Mouse (Mus musculus): ENCODE measurements around the gene Ric8a. TPM values are rescaled to one million over a fixed set of nuclear protein-coding genes. Genes with fewer than 3 reads are reported as not detected.

The Ric8a gene
- polyA plus RNA-seq, 1 experiment: 61.2 TPM

DNA sequence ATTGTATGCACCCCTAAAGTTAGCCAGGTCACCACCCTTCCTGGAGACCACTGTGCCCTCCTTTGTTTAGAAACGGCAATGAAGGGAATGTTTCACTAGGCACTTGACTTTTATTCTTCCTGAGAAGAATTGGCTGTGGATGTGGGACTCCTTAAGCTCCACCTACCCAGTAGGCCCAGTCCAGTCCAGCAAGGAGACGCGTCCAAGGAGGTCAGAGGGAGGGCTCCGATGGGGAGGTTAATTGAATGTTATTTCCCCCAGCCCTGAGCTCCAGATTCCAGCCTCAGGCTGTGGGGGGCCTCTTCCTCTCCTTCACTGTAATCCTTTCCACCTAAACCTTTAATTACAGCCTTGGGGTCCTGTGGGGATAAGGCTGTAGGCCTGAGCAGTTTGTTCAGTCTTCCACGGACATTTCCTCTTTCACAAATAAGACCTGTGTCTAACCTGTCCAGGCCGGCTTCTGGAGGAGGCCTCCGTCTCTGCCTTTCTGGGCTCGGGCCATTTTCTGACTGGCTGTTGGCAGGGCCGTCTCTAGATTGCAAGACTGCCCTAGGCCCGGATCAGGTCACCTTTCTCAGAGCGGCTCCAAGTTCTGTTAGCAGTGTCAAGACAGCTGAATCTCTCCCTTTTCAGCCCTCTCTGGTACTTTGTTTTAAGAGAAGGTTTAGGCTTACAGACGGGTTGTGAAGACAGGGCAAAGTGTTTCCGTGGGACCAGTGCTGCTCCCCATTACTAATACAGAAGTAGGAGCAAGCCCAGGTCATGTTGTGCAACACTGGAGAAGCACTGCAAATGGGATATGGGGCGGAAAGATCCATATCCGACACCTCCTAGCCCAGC is 45.5 kb downstream of the Ric8a start:
- Histone ChIP-seq H3K4me1 (ENCODE audit: control insufficient read depth, insufficient read depth, low read length) (no peaks in the 10 kb centered on the region), H3K4me3 (ENCODE audit: insufficient read depth, low read length) (no peak overlapping the region), H3K27ac (ENCODE audit: insufficient read depth, low read depth, low read length) (no peak overlapping the region)
- TF ChIP-seq CTCF (IDR thresholded peaks at IDR 0.05; ENCODE audit: low read depth, low read length) (no peak), POLR2A (IDR thresholded peaks at IDR 0.05; ENCODE audit: borderline replicate concordance, low read depth, low read length) (no peak)

DNA sequence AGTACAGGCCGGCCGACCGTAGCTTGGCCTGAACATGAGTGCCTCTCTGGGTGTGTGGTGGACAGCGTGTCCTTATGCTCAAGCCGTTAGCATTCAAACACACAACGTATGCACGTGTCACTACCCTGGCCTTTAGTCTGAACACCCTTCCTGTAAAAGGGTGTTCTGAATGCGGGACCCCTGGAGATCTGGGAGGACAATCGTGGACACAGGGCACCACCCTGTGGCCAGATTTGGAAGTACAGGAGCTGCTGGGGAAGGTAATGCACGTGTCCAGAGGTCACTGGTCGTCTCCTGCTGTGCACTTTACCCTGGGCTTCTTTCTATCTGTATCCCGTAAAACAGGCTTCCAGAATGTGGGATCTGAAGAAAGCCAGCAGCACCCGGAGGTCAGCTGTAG is 46.5 kb downstream of the Ric8a start:
- Histone ChIP-seq H3K4me1 (ENCODE audit: control insufficient read depth, insufficient read depth, low read length) (no peaks in the 10 kb centered on the region), H3K27ac (ENCODE audit: insufficient read depth, low read depth, low read length) (no peak overlapping the region), H3K4me3 (ENCODE audit: insufficient read depth, low read length) (no peak overlapping the region)
- TF ChIP-seq POLR2A (IDR thresholded peaks at IDR 0.05; ENCODE audit: borderline replicate concordance, low read depth, low read length) (no peak), CTCF (IDR thresholded peaks at IDR 0.05; ENCODE audit: low read depth, low read length) (peak; percentile 98)

DNA sequence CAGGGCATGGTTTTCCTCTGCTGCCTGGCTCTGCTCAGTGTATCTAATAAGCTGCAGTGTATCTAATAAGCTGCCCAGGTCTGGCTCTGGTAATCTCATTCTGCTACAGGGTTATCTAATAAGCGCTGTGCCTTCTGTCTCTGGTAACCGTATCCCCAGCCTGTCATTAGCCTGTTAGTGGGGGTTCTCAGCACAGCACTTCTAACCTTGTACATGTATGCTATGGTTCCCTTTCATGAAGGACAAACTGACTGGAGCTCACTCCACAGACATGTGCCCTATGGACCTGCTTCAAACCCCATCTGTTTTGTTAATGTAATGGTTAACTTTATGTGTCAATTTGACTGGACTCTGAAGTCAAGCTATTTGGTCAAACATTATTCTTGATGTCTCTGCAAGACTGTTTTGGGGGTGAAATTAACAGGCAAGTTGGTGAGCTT is 48.9 kb downstream of the Ric8a start:
- H3K4me1 ChIP-seq (ENCODE audit: control insufficient read depth, insufficient read depth, low read length): peaks cover 3% of the 10 kb centered on the region; the same call in 1 of the 2 replicates
- TF ChIP-seq POLR2A (IDR thresholded peaks at IDR 0.05; ENCODE audit: borderline replicate concordance, low read depth, low read length) (no peak), CTCF (IDR thresholded peaks at IDR 0.05; ENCODE audit: low read depth, low read length) (no peak)
- H3K27ac ChIP-seq (ENCODE audit: insufficient read depth, low read depth, low read length): no peak overlapping the region
- H3K4me3 ChIP-seq (ENCODE audit: insufficient read depth, low read length): no peak overlapping the region

DNA sequence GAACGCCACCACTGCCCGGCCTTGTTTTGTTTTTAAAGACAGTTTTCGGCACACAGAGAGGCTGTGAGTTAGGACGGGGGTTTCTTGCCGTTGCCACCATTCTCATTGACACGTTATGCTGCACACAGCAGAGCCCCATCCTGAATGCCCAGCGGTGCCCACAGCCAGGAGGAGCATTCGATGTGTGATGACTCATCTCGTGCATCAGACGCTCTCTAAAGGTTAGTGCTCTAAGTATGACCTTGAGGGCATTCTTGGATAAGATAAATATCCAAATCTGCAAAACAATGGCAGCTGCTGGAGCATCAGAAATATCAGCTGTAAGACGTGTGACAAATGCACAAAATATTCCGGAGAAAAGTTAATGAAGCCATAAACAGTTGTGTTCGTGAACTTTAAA is 50.4 kb downstream of the Ric8a start:
- no peak overlapping the region for H3K4me3 ChIP-seq (ENCODE audit: insufficient read depth, low read length)
- no peak overlapping the region for H3K27ac ChIP-seq (ENCODE audit: insufficient read depth, low read depth, low read length)
- TF ChIP-seq POLR2A (IDR thresholded peaks at IDR 0.05; ENCODE audit: borderline replicate concordance, low read depth, low read length): no peak
- TF ChIP-seq CTCF (IDR thresholded peaks at IDR 0.05; ENCODE audit: low read depth, low read length): no peak
- peaks cover 3% of the 10 kb centered on the region; the same call in 1 of the 2 replicates for H3K4me1 ChIP-seq (ENCODE audit: control insufficient read depth, insufficient read depth, low read length)

DNA sequence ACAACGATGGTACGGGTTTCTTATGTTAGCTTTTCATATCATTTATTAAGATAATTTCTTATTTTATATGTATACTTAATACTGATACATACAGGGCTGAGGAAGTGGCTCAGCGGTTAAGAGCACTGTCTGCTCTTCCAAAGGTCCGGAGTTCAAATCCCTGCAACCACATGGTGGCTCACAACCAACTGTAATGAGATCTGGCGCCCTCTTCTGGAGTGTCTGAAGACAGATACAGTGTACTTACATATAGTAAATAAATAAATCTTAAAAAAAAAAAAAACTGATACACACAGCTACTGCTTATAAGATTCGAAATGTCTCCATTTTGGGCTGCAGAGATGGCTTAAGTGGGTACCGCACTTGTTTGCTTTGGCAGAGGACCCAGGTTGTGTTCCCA is 50.9 kb downstream of the Ric8a start:
- H3K4me3 ChIP-seq (ENCODE audit: insufficient read depth, low read length): no peak overlapping the region
- H3K27ac ChIP-seq (ENCODE audit: insufficient read depth, low read depth, low read length): no peak overlapping the region
- TF ChIP-seq POLR2A (IDR thresholded peaks at IDR 0.05; ENCODE audit: borderline replicate concordance, low read depth, low read length) (no peak), CTCF (IDR thresholded peaks at IDR 0.05; ENCODE audit: low read depth, low read length) (no peak)
- H3K4me1 ChIP-seq (ENCODE audit: control insufficient read depth, insufficient read depth, low read length): peaks cover 7% of the 10 kb centered on the region

DNA sequence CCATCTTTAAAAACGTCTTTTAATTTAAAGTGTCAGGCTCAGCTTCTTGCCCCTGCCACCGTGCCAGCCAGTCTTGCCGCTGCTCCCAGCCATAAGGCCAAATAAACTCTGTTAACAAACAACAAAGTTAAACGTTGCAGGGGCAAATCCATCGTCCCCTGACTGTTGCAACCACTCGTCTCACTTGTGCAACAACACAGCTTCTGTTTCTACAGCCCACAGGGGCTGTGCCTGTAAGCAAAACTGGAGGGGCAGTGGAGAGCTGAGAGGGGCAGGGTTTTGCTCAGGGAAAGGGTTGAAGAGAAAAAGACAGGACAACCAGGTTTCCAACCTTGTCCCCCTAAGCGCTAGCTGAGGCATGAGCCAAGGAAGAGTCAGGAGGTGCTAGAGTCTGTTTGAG is 51.4 kb downstream of the Ric8a start:
- H3K4me3 ChIP-seq (ENCODE audit: insufficient read depth, low read length): no peak overlapping the region
- H3K4me1 ChIP-seq (ENCODE audit: control insufficient read depth, insufficient read depth, low read length): peaks cover 8% of the 10 kb centered on the region
- H3K27ac ChIP-seq (ENCODE audit: insufficient read depth, low read depth, low read length): no peak overlapping the region
- TF ChIP-seq POLR2A (IDR thresholded peaks at IDR 0.05; ENCODE audit: borderline replicate concordance, low read depth, low read length): no peak
- no peak for TF ChIP-seq CTCF (IDR thresholded peaks at IDR 0.05; ENCODE audit: low read depth, low read length)

DNA sequence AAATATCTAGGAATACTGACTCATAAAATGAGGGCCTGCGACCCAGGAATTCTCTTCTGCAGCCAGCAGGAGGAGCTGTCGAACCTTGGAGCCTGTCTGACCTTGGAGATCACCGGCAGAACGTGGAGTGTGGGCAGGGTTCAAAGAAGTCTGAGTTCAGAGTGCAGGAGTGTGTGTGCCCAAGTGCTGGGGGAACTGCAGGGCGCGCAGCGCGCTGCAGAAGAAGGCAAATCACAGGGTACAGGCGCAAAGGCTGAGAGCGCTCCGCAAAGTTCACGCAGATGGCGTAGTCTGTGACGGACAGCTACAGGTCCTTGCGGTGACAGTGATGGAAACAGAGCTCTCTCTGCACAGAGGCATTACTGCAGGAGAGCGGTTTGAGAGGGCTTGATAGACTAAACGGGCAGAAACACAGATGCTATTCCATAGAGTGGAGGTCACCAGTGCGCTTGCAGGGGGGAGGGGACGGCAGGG is 51.9 kb downstream of the Ric8a start:
- Histone ChIP-seq H3K4me3 (ENCODE audit: insufficient read depth, low read length) (peak overlapping the region; percentile 51), H3K27ac (ENCODE audit: insufficient read depth, low read depth, low read length) (no peak overlapping the region), H3K4me1 (ENCODE audit: control insufficient read depth, insufficient read depth, low read length) (peaks cover 8% of the 10 kb centered on the region)
- TF ChIP-seq CTCF (IDR thresholded peaks at IDR 0.05; ENCODE audit: low read depth, low read length) (peak; percentile 68), POLR2A (IDR thresholded peaks at IDR 0.05; ENCODE audit: borderline replicate concordance, low read depth, low read length) (no peak)

DNA sequence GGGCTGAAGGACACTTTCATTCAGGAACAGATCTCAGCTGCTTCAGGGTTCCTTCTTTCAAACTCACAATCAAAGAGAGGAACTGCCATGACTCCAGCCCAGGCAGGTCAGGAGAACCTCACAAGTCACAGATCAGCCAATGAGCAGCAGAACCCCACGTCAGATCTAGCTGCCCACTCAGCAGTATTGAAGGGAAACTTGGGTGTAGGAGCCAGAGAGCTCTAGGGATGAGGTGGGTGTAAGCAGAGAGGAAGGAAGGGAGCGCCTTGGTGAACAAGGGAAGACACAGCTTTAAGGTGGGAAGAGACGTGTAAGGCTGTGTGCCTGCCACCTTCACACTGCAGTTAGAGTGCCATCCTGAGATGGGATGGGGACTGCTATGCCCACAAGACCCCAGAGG is 55.5 kb downstream of the Ric8a start:
- TF ChIP-seq CTCF (IDR thresholded peaks at IDR 0.05; ENCODE audit: low read depth, low read length): no peak
- TF ChIP-seq POLR2A (IDR thresholded peaks at IDR 0.05; ENCODE audit: borderline replicate concordance, low read depth, low read length): no peak
- Histone ChIP-seq H3K27ac (ENCODE audit: insufficient read depth, low read depth, low read length) (no peak overlapping the region), H3K4me3 (ENCODE audit: insufficient read depth, low read length) (no peak overlapping the region), H3K4me1 (ENCODE audit: control insufficient read depth, insufficient read depth, low read length) (peaks cover 10% of the 10 kb centered on the region)

DNA sequence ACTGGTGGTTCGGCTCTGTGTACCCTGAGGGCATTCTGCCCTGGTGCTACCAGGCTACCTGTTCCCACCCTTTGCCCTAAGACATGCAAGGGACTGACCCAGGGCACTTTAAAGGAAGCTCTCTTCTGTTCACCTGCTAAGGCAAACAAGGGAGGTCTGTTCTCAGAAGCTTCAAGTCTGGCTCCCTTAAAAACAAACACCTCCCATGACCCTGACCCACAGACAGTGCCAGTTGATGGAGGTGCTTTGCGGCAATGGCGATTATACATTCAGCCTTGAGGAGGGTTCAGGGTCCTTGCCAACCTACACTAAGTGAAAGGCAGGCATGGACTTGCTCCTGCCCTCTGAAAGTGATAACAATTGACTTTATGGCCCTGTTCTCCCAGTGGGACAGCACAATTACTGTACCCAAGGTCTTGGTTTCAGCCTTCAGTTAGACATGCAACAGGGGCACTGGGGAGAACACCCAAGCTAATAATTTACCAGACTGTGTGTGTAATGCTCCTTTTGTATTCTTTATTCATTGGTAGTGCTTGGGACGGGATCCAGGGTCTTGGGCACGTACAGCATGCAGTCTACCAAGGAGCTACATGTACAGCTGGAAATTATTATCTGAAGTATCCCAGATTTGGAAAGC is 56.2 kb downstream of the Ric8a start:
- H3K27ac ChIP-seq (ENCODE audit: insufficient read depth, low read depth, low read length): no peak overlapping the region
- peaks cover 10% of the 10 kb centered on the region for H3K4me1 ChIP-seq (ENCODE audit: control insufficient read depth, insufficient read depth, low read length)
- no peak overlapping the region for H3K4me3 ChIP-seq (ENCODE audit: insufficient read depth, low read length)
- no peak for TF ChIP-seq POLR2A (IDR thresholded peaks at IDR 0.05; ENCODE audit: borderline replicate concordance, low read depth, low read length)
- TF ChIP-seq CTCF (IDR thresholded peaks at IDR 0.05; ENCODE audit: low read depth, low read length): no peak

Other genes starting within 250 kb of the Ric8a start
- not detected in 2 replicates for gene Olfr61, start 228.0 kb upstream of the Ric8a start, polyA plus RNA-seq (2012; ENCODE audit: insufficient read depth, insufficient read length, missing spikeins)
- gene Olfr53, start 210.5 kb upstream of the Ric8a start, polyA plus RNA-seq (2012; ENCODE audit: insufficient read depth, insufficient read length, missing spikeins): not detected in 2 replicates
- gene Olfr539, start 197.0 kb upstream of the Ric8a start, polyA plus RNA-seq (2012; ENCODE audit: insufficient read depth, insufficient read length, missing spikeins): 0.05 TPM in 1 of 2 replicates, not detected in the other
- gene Olfr45, start 175.0 kb upstream of the Ric8a start, polyA plus RNA-seq (2012; ENCODE audit: insufficient read depth, insufficient read length, missing spikeins): not detected in 2 replicates
- not detected in 2 replicates for gene Olfr541, start 159.7 kb upstream of the Ric8a start, polyA plus RNA-seq (2012; ENCODE audit: insufficient read depth, insufficient read length, missing spikeins)
- gene Cyp2e1, start 93.2 kb upstream of the Ric8a start, polyA plus RNA-seq (2012; ENCODE audit: insufficient read depth, insufficient read length, missing spikeins): not detected in 2 replicates
- gene Syce1, start 69.1 kb upstream of the Ric8a start, polyA plus RNA-seq (2012; ENCODE audit: insufficient read depth, insufficient read length, missing spikeins): not detected in 2 replicates
- gene Zfp941, start 34.8 kb upstream of the Ric8a start, polyA plus RNA-seq (2012; ENCODE audit: insufficient read depth, insufficient read length, missing spikeins): 0.19 and 0.20 TPM in 2 replicates
- not detected in 2 replicates for gene Urah, start 21.9 kb upstream of the Ric8a start, polyA plus RNA-seq (2012; ENCODE audit: insufficient read depth, insufficient read length, missing spikeins)
- gene Scgb1c1, start 11.4 kb upstream of the Ric8a start, polyA plus RNA-seq (2012; ENCODE audit: insufficient read depth, insufficient read length, missing spikeins): not detected in 2 replicates
- not detected in 2 replicates for gene Odf3, start 9.2 kb upstream of the Ric8a start, polyA plus RNA-seq (2012; ENCODE audit: insufficient read depth, insufficient read length, missing spikeins)
- not detected in 2 replicates for gene Gm45785, start 626 bp upstream of the Ric8a start, polyA plus RNA-seq (2012; ENCODE audit: insufficient read depth, insufficient read length, missing spikeins)
- 21.1 and 29.7 TPM in 2 replicates for gene Bet1l, start 620 bp downstream of the Ric8a start, polyA plus RNA-seq (2012; ENCODE audit: insufficient read depth, insufficient read length, missing spikeins)
- 120 and 121 TPM in 2 replicates for gene Psmd13, start 25.0 kb downstream of the Ric8a start, polyA plus RNA-seq (2012; ENCODE audit: insufficient read depth, insufficient read length, missing spikeins)
- 16.2 and 20.1 TPM in 2 replicates for gene Sirt3, start 25.4 kb downstream of the Ric8a start, polyA plus RNA-seq (2012; ENCODE audit: insufficient read depth, insufficient read length, missing spikeins)
- gene Cox8b, start 43.5 kb downstream of the Ric8a start, polyA plus RNA-seq (2012; ENCODE audit: insufficient read depth, insufficient read length, missing spikeins): 2.2 TPM in 1 of 2 replicates, not detected in the other
- not detected in 2 replicates for gene Nlrp6, start 63.9 kb downstream of the Ric8a start, polyA plus RNA-seq (2012; ENCODE audit: insufficient read depth, insufficient read length, missing spikeins)
- gene Pgghg, start 84.4 kb downstream of the Ric8a start, polyA plus RNA-seq (2012; ENCODE audit: insufficient read depth, insufficient read length, missing spikeins): 11.5 and 13.8 TPM in 2 replicates
- 1.8 and 1.9 TPM in 2 replicates for gene Ifitm5, start 93.3 kb downstream of the Ric8a start, polyA plus RNA-seq (2012; ENCODE audit: insufficient read depth, insufficient read length, missing spikeins)
- gene Gm45717, start 99.0 kb downstream of the Ric8a start, polyA plus RNA-seq (2012; ENCODE audit: insufficient read depth, insufficient read length, missing spikeins): 1.2 and 8.8 TPM in 2 replicates
- 1,477 and 1,645 TPM in 2 replicates for gene Ifitm2, start 99.0 kb downstream of the Ric8a start, polyA plus RNA-seq (2012; ENCODE audit: insufficient read depth, insufficient read length, missing spikeins)
- gene Ifitm1, start 110.3 kb downstream of the Ric8a start, polyA plus RNA-seq (2012; ENCODE audit: insufficient read depth, insufficient read length, missing spikeins): 31.2 and 38.0 TPM in 2 replicates
- gene Ifitm3, start 153.8 kb downstream of the Ric8a start, polyA plus RNA-seq (2012; ENCODE audit: insufficient read depth, insufficient read length, missing spikeins): 1,636 and 1,773 TPM in 2 replicates
- 31.9 and 45.4 TPM in 2 replicates for gene Ifitm6, start 161.0 kb downstream of the Ric8a start, polyA plus RNA-seq (2012; ENCODE audit: insufficient read depth, insufficient read length, missing spikeins)
- gene Gm17387, start 172.2 kb downstream of the Ric8a start, polyA plus RNA-seq (2012; ENCODE audit: insufficient read depth, insufficient read length, missing spikeins): not detected in 2 replicates
- gene B4galnt4, start 204.1 kb downstream of the Ric8a start, polyA plus RNA-seq (2012; ENCODE audit: insufficient read depth, insufficient read length, missing spikeins): not detected in 2 replicates
- not detected in 2 replicates for gene Pkp3, start 221.3 kb downstream of the Ric8a start, polyA plus RNA-seq (2012; ENCODE audit: insufficient read depth, insufficient read length, missing spikeins)
- 1.6 and 3.9 TPM in 2 replicates for gene Sigirr, start 243.6 kb downstream of the Ric8a start, polyA plus RNA-seq (2012; ENCODE audit: insufficient read depth, insufficient read length, missing spikeins)